Mouse (Mus musculus): ENCODE measurements around the gene Toe1. TPM values are rescaled to one million over a fixed set of nuclear protein-coding genes. Genes with fewer than 3 reads are reported as not detected.
A peak's percentile ranks its signal among the peaks of the same experiment; 100 is the strongest.
"Not testable (repeated sequence)": the region's sequence is repeated elsewhere in the genome, so short reads cannot be mapped to it uniquely, and the experiment has no call there.

Gene Toe1
- total RNA-seq (2021), result 10 to 100 TPM; 12.2 to 13.8 TPM
- long read RNA-seq, experiment 1, partial matches to known transcripts, result 1 of 8 reads
- long read RNA-seq, experiment 1, other reads (novel, unspliced or antisense), result 3 of 8 reads
- long read RNA-seq, experiment 2, transcript Toe1-201 (8 exons, 2,090 nt), result major isoform, 6 of 8 reads
- long read RNA-seq, experiment 2, partial matches to known transcripts, result 0 of 8 reads
- long read RNA-seq, experiment 2, other reads (novel, unspliced or antisense), result 2 of 8 reads

DNA sequence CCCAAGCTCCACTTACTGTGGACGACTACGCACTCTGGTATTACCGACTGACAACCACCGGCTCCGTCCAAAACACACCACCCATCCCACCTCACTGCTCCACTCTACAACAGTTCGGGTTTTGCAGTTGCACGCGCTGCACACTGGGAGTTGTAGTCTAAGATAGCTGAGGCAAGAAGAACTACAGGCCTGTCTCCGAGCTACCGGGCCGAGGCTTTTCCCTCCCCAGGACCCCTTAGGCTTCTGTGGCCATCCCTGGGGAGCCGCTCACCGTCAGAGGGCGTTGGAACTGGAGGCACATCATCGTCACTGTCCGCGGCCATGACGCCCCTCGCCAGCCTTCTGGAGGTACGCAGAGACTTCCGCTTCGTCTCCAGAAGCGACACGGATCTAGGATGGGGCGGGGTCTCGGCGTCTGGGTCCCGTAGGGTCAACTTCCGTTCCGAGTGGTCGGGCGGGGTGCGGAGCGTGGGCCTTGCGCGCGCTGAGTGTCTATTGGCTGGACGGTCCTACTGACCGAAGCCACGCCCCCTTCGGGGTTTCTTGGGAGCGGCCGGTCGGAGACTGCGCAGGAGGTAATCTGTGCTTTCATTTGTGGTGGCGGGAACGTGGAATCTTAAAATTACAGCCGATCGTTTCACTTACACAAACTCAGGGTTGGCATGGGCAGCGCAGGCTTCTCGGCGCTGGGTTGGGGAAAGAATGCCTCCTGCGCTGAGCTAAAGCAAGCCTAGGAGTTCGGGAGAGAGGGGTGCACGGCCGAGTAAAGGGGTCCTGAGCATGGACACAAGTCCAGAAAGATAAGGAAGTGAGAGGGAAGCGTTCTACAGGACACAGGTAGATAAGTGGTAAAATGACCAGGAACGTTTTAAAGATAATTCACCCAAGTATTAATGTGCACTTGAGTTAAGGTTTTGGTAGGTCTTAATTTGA, at the start of gene Toe1, which contains the start of gene Mutyh:
Gene Toe1 (minus strand): TSS at position 444 of the 933 bp plus-strand sequence.
Gene Mutyh (plus strand): TSS at position 527 of the 933 bp plus-strand sequence.
- DNase-seq (ENCODE audit: low spot score in 2 of 2), result peak; percentile 83 to 94

DNA sequence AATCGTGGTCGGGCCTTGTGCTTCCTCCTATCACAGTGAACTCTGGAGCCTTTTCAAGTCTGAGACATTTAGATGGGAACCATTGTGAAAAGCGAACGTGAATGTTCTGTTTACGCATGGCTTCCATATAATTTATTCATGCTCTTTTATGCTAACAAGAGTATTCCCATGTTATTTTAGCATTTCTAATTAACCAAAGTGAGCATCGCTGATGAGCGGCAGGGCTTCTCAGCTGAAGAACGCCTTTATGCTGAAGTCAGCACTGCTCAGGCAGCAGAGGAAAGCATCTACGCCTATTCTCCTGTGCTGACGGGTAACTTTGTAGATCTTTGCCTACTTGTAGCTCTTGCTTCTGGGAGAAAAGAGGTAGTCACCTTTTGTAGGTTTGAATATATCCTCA, 49.8 kb upstream of the Toe1 start:
- no peak for DNase-seq (ENCODE audit: low spot score in 2 of 2)

- no peak for DNase-seq (ENCODE audit: low spot score in 2 of 2)
These were observed 46.8 kb upstream of the Toe1 start for GRCm38 (mm10) chr4:116854286-116854685.

- no peak for DNase-seq (ENCODE audit: low spot score in 2 of 2)
These were observed 42.5 kb upstream of the Toe1 start for GRCm38 (mm10) chr4:116849901-116850300.

DNA sequence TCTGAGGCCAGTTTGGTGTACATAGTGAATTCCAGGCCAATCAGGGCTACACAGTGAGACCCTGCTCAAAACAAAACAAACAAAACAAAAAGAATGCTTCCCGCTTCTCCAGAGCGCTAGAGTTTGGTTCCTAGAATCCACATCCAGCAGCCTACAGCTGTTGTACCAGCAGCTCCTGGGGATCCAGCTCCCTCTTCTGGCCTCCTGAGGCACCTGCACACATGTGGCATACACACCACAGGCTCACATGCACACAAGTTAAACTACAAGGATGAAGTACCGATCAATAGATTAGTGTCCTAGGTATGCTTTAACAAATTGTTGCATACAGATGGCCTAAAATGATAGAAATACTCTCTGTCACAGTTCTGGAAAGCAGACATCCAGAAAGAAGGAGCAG, 36.9 kb upstream of the Toe1 start:
- no peak for DNase-seq (ENCODE audit: low spot score in 2 of 2)

- no peak for DNase-seq (ENCODE audit: low spot score in 2 of 2)
These were observed 33.4 kb upstream of the Toe1 start for GRCm38 (mm10) chr4:116840841-116841240.

DNA sequence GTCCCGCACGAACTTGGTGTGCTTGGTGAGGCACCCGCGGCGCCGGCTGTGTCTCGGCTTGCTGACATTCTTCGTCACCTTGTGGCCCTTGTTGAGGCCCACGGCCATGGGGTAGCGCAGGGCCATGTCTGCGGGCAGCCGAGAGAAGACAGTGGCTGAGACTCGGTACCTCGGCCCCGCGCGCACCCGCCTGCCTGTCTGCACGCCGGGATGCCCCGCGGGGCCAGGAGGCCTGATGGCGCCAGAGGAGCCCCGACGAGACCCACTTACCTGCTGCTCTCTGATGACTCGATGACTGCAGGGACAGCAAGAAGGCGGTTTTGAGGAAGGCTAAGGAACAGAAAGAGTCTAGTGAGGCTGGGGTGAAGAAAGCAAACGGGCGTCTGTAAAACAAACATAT, 32.7 kb upstream of the Toe1 start:
- not testable (repeated sequence) for DNase-seq (ENCODE audit: low spot score in 2 of 2)

- DNase-seq (ENCODE audit: low spot score in 2 of 2), result no peak
These were observed 31.6 kb upstream of the Toe1 start for GRCm38 (mm10) chr4:116838999-116839398.

DNA sequence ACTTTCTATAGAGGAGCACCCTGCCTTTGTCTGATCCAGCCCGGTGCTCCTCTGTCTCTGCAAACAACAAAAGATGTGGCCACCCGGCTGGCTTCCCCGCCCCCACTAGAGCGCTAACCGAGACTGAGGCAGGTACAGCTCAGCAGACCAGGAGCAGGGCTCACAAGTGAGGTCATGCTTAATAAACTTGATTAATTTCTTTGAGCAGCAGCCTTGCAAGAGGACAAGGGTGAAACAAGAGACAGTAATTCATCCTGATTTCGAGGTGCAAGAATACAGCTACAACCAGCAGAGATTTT, 22.6 kb upstream of the Toe1 start:
- no peak for DNase-seq (ENCODE audit: low spot score in 2 of 2)

DNA sequence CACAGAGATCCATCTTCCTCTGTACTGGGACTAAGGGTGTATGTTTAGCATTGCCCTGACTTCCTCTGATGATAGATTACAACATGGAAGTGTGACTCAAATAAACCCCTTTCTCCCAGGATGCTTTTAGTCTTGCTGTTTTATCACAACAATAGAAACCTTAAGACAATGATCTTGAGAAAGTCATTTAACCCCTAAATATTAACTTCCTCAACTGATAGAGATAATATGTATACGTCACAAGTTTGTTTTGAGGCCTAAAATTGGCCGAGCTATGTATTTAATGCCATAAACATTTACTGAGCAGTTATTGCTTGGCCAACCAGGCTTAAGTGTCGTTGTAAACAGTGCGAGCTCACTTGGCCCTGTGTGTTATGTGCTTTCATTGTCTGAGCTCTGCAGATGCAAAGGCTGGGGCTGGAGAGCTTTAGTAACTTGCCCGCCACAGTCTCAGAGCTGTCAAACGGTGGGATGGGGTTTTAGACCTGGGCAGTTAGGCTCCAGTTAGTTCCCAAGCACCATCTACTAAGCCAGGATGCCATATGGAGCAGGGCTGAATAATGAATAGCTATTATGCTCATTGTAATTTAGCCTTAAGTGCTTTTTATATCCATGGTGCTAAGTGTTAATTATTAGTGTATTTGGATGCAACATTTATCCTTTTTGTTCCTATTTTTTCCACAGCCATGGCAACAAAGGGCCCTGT, 22.1 kb upstream of the Toe1 start:
- DNase-seq (ENCODE audit: low spot score in 2 of 2), result no peak

- peak in 1 of 2 experiments; percentile 71 for DNase-seq (ENCODE audit: low spot score in 2 of 2)
These were observed 20.4 kb upstream of the Toe1 start for GRCm38 (mm10) chr4:116827819-116828218.

DNA sequence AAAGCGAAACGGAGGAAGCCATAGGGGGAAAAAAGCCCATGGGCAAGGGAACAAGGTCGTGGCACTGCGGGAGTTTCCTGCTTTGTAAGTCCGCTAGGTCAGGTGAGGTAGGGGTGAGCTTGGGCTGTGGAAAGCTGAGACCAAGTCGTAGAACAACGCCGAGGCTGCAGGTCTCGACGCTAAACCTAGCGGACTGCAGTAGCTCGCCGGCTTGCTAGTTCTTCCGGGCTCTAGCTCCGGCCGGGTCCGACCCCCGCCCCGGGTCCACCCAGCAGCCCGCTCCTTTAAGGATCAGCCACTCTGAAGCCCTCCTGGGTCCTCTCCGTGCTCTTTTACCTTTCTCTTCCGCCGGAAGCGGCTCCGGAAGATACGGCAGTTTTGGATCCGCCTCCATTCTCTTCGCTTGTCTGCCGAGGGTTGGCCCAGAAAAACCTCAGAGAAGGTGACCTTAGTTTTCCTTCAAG, 17.1 kb upstream of the Toe1 start:
- DNase-seq (ENCODE audit: low spot score in 2 of 2), result peak; percentile 65 to 77

GRCm38 (mm10) chr4:116821694-116822016, 14.2 kb upstream of the Toe1 start, which contains the start of gene Hpdl:
Gene Hpdl, minus strand, starts transcription at chr4:116821707.
- no peak for DNase-seq (ENCODE audit: low spot score in 2 of 2)

DNA sequence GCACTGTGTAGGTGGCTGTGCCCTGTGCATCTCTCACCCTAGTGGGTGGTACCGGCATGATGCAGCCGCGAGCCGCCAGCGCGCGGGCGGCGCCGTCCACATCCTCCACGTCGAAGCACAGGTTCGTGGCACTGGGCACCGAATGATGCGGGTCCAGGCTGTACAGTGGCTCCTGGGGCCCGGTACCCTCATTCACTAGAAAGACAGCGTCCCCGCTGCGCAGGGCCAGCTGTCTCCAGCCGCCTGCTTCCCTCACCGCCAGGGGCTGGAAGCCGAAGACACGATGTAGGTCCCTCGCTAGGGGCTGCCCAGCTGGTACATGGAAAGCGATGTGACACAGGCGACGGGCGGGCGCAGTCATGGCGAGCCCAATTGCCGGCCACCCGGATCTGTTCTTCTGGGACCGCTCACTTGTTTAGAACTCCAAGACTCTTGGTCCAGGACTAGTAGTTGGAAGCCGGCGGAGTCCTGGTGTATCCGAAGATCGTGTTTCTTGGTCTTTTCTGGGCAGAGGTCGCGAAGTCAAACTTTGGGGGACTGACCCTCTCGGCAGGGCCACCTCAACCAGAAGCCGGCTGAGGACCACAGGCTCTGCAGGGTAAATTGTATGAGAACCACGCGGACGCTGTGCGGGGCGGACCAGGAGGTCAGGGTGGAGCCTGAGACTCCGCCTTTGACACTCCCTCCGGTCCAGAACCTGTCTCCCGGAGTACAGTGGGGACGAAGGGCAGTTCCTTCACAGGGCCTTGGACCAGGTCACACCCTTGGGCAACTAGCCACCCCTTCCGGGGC, 13.7 kb upstream of the Toe1 start:
- peak in 1 of 2 experiments; percentile 44 for DNase-seq (ENCODE audit: low spot score in 2 of 2)

DNA sequence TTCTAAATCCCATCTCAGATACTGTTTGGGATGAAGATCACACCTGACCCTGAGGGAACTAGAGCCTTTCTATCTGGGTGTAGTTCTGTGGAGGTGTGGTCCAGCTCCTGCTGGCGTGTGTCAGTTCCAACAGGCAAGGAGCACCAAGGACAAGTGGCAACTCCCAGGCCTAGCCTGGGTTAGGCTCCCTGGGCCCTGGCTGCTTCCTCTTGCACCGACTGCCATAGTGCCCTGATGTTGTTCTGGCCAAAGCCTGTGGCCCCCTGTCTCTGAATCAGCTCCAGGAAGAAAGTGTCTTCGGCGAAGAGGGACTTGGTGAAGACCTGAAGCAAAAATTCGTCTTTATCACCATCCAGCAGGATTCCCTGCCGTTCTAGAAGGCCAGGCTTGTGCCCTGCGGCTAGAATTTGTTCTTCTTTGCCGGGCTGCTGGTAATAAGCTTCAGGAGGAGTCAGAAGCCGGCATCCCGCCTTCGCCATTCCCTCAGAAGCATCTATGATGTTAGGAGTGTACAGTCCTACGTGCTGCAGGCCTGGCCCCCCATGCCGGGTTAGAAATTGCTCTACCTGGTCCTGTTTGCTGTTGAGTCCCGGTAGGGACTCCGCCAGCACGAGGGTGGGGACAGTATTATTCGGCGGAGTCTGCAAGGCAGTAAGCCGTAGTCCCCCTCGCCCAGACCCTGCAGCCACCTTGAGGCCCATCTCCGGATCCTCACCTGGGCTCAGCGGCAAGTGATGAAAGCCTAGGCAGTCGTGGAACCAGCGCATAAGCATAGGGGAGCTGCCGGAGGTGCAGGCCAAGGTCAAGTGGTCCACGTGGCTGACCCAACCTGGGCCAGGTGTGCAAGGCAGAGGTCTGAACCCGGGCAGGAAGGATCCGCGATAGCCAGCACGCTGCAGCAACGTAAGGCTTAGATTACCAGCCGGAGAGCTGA, 12.8 kb upstream of the Toe1 start:
- no peak for DNase-seq (ENCODE audit: low spot score in 2 of 2)

DNA sequence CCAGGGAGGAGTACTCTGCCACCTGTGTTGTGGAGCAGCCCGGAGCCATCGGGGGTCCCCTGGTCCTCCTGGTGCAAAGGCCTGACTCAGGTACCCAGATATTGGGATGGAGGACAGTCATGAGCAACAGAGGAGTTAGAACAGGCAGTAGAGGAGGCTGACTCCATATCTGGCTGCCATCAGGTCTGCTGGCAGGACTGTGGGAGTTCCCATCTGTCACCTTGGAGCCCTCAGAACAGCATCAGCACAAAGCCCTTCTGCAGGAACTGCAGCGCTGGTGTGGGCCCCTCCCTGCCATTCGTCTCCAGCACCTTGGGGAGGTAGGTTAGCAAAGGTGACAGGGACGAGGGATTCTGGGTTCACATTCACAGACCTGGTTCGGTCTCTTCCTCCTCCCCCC, 10.0 kb upstream of the Toe1 start:
- DNase-seq (ENCODE audit: low spot score in 2 of 2), result peak; percentile 52 to 68

DNA sequence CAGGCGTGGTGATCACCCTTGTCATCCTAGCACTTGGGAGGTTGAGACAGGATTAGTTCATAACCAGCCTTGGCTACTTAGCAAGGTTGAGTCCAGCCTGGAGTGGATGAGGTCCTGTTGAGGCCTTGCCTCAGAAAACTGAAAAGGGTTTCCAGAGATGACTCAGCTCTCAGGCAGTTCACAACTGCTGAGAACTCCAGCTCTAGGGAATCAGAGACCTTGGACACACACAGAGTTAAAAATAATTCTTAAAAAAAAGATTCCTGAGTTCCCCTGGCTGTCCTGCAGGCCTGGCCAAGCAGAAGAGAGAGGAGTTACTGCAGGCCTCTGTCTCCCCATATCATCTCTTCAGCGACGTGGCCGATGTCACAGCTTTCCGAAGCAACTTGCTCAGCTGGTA, 7.8 kb upstream of the Toe1 start:
- no peak for DNase-seq (ENCODE audit: low spot score in 2 of 2)

GRCm38 (mm10) chr4:116811012-116811411, 3.6 kb upstream of the Toe1 start:
- no peak for DNase-seq (ENCODE audit: low spot score in 2 of 2)

GRCm38 (mm10) chr4:116799901-116800300, 7.5 kb downstream of the Toe1 start:
- DNase-seq (ENCODE audit: low spot score in 2 of 2), result no peak

Data from layer of hippocampus, postnatal 14 days (tissue).